Mouse (Mus musculus) mouse embryonic stem cell (cell line): ENCODE results near the gene Arl13b.

Experiments
- in situ Hi-C, 2 experiments: fragments of 300-500 bp; cut with MboI; formaldehyde crosslinking; loops; 1 replicate in 1 of 2; 3 replicates in 1 of 2; pipeline ENCODE4 v1.14.3; 2019 to 2020; ENCODE audit warnings: low sequenced_read_pairs in 2 of 2, low pct_unique_long_range_greater_than_20kb in 1 of 2, mixed read lengths in 1 of 2; ENCODE audit not compliant: unreplicated experiment in 1 of 2

Arl13b gene

GRCm38 (mm10) chr16:62826156-62827001, 20.5 kb downstream of the Arl13b start:
- in situ Hi-C loops = no loop called here

- in situ Hi-C loops = no loop called here
These were observed 24.4 kb downstream of the Arl13b start for GRCm38 (mm10) chr16:62822472-62822871.

- in situ Hi-C loops = no loop called here
These were observed 32.3 kb downstream of the Arl13b start, which contains the start of gene Stx19 for GRCm38 (mm10) chr16:62814491-62814890. Gene Stx19 (plus strand): TSS chr16:62814676.

- in situ Hi-C loops = no loop called here
These were observed 33.0 kb downstream of the Arl13b start for GRCm38 (mm10) chr16:62813790-62814189.

- in situ Hi-C loops = no loop called here
These were observed 36.0 kb downstream of the Arl13b start for GRCm38 (mm10) chr16:62810855-62811254.

GRCm38 (mm10) chr16:62807249-62807979, 39.4 kb downstream of the Arl13b start:
- in situ Hi-C loops = no loop called here

- in situ Hi-C loops = no loop called here
These were observed 42.2 kb downstream of the Arl13b start for GRCm38 (mm10) chr16:62804621-62805020.

- in situ Hi-C loops = no loop called here
These were observed 47.0 kb downstream of the Arl13b start for GRCm38 (mm10) chr16:62799839-62800238.

GRCm38 (mm10) chr16:62799426-62799825, 47.4 kb downstream of the Arl13b start:
- in situ Hi-C loops = no loop called here

GRCm38 (mm10) chr16:62798808-62799207, 48.0 kb downstream of the Arl13b start:
- in situ Hi-C loops = no loop called here

- in situ Hi-C loops = no loop called here
These were observed 50.2 kb downstream of the Arl13b start for GRCm38 (mm10) chr16:62796608-62797007.

GRCm38 (mm10) chr16:62786621-62787331, 60.1 kb downstream of the Arl13b start, which contains the start of gene Nsun3:
Gene Nsun3 (minus strand): TSS chr16:62786818.
- in situ Hi-C loops = no loop called here

GRCm38 (mm10) chr16:62782229-62782628, 64.6 kb downstream of the Arl13b start:
- in situ Hi-C loops = no loop called here

- in situ Hi-C loops = no loop called here
These were observed 68.6 kb downstream of the Arl13b start for GRCm38 (mm10) chr16:62778282-62778681.

GRCm38 (mm10) chr16:62776034-62776433, 70.8 kb downstream of the Arl13b start:
- in situ Hi-C loops = no loop called here

GRCm38 (mm10) chr16:62773462-62773861, 73.4 kb downstream of the Arl13b start:
- in situ Hi-C loops = no loop called here

GRCm38 (mm10) chr16:62758340-62758739, 88.5 kb downstream of the Arl13b start:
- in situ Hi-C loops = no loop called here

GRCm38 (mm10) chr16:62755307-62755706, 91.5 kb downstream of the Arl13b start:
- in situ Hi-C loops = no loop called here

- in situ Hi-C loops = no loop called here
These were observed 93.2 kb downstream of the Arl13b start for GRCm38 (mm10) chr16:62753597-62753996.
